Mouse (Mus musculus) liver, embryonic 16.5 days (tissue): ENCODE data around the gene Iqcf6. TPM values are rescaled to one million over a fixed set of nuclear protein-coding genes. Genes with fewer than 3 reads are reported as not detected.
A peak's percentile ranks its signal among the peaks of the same experiment; 100 is the strongest.

Experiments used
- ATAC-seq: fragments of 200-750 bp; cut with Nextera tagmentation; 2 replicates; pipeline ENCODE4 v1.8.0; 2017; ENCODE audit warnings: low read depth, mild to moderate bottlenecking, moderate number of reproducible peaks, moderate library complexity
- H3K27ac ChIP-seq: fragments of 300-500 bp; sonication (generic); 2 replicates; pipeline ENCODE4 v1.5.1; 2014; ENCODE audit warnings: mild to moderate bottlenecking, low read length
- H3K27me3 ChIP-seq: fragments of 300-500 bp; sonication (generic); 2 replicates; pipeline ENCODE4 v1.6.1; 2014; ENCODE audit warnings: low read depth, low read length, mixed read lengths; ENCODE audit not compliant: control insufficient read depth, insufficient read depth
- H3K36me3 ChIP-seq: fragments of 300-500 bp; sonication (generic); 2 replicates; pipeline ENCODE4 v1.6.1; 2014; ENCODE audit warnings: mild to moderate bottlenecking; ENCODE audit not compliant: control insufficient read depth, insufficient read depth
- H3K4me1 ChIP-seq: fragments of 300-500 bp; sonication (generic); 2 replicates; pipeline ENCODE4 v1.6.1; 2014; ENCODE audit warnings: low read depth, low read length, mixed read lengths; ENCODE audit not compliant: control insufficient read depth
- H3K4me2 ChIP-seq: fragments of 300-500 bp; sonication (generic); 2 replicates; pipeline ENCODE4 v1.6.1; 2014; ENCODE audit warnings: low read depth, low read length, mixed read lengths
- H3K4me3 ChIP-seq: fragments of 300-500 bp; sonication (generic); 2 replicates; pipeline ENCODE4 v1.5.1; 2014; ENCODE audit warnings: low read depth, mild to moderate bottlenecking, low read length
- H3K9ac ChIP-seq: fragments of 300-500 bp; sonication (generic); 2 replicates; pipeline ENCODE4 v1.6.1; 2014; ENCODE audit warnings: low read depth, low read length
- H3K9me3 ChIP-seq: fragments of 300-500 bp; sonication (generic); replicated peaks from 2 replicates; pipeline ENCODE4 v1.6.1; 2016; ENCODE audit warnings: low read length; ENCODE audit not compliant: control insufficient read depth
- WGBS: fragments of 180-500 bp; shearing (Covaris S2); extraction: QIAGEN DNeasy Blood & Tissue Kit; methylation state at CpG from one replicate; pipeline ENCODE4 v1.1.7; 2014; ENCODE audit not compliant: insufficient replicate concordance; 5-methylcytosine and 5-hydroxymethylcytosine counted together
- polyA plus RNA-seq: library from polyadenylated mRNA; unstranded; fragments of >200 nt; fragmentation: Nextera tagmentation; extraction: Ambion mirVana; gene quantifications from 2 replicates; pipeline ENCODE4 v1.2.1, GENCODE M21; 2015

The Iqcf6 gene
- polyA plus RNA-seq, 1 experiment from 2014 or later = not detected

DNA sequence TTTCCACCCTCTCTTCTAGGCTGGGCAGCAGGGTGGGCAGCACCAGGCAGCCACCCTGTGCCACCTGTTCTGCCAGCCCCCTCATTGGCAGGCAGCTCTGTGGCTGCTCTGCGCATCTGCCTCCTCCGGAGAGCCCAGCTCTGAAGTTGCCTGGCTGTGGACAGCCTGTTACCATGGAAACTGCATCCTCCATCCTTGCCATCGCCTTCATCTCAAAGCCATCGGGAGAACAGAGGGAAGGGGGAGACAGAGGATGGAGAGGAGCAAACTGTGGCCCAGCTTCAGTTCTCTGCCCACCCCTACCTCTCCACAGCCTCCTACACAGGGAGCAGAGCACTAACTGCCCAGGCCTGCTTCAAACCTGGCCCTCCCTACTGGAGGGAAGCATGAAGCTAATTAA is 38.1 kb downstream of the Iqcf6 start:
- no peaks in the 10 kb centered on the region for H3K4me1 ChIP-seq
- H3K4me3 ChIP-seq = no peak overlapping the region
- no peaks in the 10 kb centered on the region for H3K9me3 ChIP-seq
- no peak overlapping the region for H3K9ac ChIP-seq
- no peak overlapping the region for H3K27ac ChIP-seq
- no peaks in the 10 kb centered on the region for H3K27me3 ChIP-seq
- no peak overlapping the region for H3K4me2 ChIP-seq
- peaks cover 4% of the 10 kb centered on the region; the same call in 1 of the 2 replicates for H3K36me3 ChIP-seq
- no peak for ATAC-seq
- 72% methylated on average over 4 of the region's 4 CpGs for whole genome bisulfite sequencing

DNA sequence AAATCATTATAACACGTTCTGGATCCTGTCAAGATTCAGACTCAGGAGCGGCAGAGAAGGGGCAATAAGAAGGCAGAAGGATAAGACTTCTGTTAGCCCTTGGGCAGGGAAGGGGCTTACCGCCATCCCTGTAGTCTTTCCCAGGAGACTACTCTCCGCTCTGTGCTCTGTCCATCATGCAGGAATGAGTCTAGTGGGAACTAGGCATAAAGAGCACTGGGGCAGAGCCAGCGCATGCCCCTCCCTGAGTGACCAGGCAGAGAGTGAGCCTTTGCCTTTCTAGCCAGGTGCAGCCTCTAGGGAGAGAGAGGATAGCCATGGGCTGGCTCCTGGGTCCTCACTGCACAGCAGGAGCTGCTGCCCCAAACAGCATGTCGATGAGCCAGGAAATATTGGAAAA is 38.5 kb downstream of the Iqcf6 start:
- H3K36me3 ChIP-seq = peaks cover 4% of the 10 kb centered on the region; the same call in 1 of the 2 replicates
- no peak overlapping the region for H3K4me2 ChIP-seq
- no peak overlapping the region for H3K27ac ChIP-seq
- no peaks in the 10 kb centered on the region for H3K27me3 ChIP-seq
- no peak for ATAC-seq
- no peaks in the 10 kb centered on the region for H3K9me3 ChIP-seq
- H3K4me1 ChIP-seq = no peaks in the 10 kb centered on the region
- no peak overlapping the region for H3K9ac ChIP-seq
- 73% methylated on average over 6 of the region's 6 CpGs for WGBS
- H3K4me3 ChIP-seq = no peak overlapping the region

DNA sequence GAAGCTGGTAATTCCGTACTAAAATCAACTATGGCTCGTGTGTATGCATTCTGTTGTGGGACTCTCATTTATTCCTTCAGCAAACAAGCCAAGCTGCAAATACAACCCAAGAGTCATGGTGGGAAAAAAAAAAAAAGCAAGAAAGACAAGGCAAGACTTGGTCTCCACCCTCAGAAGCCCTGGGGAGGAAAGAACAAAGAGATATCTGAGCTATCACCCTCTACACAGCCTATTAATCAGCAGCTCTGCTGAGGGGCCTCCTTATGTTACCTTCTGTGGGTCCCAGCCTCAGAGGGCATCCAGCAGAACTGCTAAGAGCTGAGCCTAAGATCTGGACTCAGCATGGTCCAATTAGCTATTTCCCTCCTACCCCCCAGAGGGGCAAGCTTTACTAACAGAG is 47.5 kb downstream of the Iqcf6 start:
- Histone ChIP-seq H3K9me3 (no peaks in the 10 kb centered on the region), H3K4me2 (no peak overlapping the region), H3K9ac (no peak overlapping the region), H3K27me3 (no peaks in the 10 kb centered on the region), H3K4me3 (no peak overlapping the region), H3K27ac (no peak overlapping the region), H3K4me1 (peaks cover 9% of the 10 kb centered on the region), H3K36me3 (no peaks in the 10 kb centered on the region)
- ATAC-seq = peak; percentile 38; the same call in 1 of the 2 replicates
- WGBS = 77% methylated on average over 2 of the region's 2 CpGs

DNA sequence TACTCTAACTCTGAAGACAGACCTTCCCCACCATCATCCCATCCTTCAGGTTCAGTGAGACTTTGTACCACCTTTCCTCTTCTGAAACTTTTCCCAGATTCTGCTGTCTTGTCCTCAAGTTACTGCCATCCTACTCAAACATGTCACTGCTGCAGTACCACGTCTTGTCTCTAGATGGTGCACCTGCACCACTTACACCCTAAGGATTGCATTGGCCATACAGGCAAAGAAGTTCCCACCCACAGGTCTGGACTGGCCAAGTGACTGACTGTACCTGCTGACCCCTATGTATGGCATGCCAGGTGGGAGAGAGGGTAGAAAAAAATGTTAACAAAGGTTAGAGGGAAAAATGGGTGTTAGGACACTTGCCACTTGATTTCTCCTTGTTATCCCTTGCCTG is 49.1 kb downstream of the Iqcf6 start:
- 2% methylated on average over 1 of the region's 1 CpGs for WGBS
- Histone ChIP-seq H3K9ac (no peak overlapping the region), H3K27ac (no peak overlapping the region), H3K9me3 (no peaks in the 10 kb centered on the region), H3K36me3 (no peaks in the 10 kb centered on the region), H3K4me2 (no peak overlapping the region), H3K27me3 (no peaks in the 10 kb centered on the region), H3K4me3 (no peak overlapping the region), H3K4me1 (peaks cover 9% of the 10 kb centered on the region)
- ATAC-seq = peak; percentile 49; the same call in 1 of the 2 replicates

DNA sequence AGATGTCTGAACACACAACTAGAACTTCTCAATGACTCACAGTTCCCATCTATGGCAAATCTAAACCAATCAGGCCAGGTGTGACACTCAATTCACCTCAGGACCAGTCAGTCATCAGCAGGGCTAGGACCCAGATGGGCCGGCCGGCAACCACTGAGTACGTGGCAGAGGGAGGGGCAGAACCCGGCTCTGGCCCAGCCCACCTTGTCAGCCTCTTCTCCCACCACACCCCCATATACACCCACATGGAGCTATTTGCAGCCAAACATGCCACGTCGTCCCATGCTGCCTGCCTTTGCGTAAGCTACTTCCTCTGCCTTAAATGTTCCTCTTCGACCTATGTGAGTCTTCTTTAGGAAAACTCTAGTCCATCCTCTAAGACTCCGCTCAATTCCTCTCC is 49.6 kb downstream of the Iqcf6 start:
- ATAC-seq = no peak
- no peaks in the 10 kb centered on the region for H3K36me3 ChIP-seq
- H3K4me2 ChIP-seq = no peak overlapping the region
- peaks cover 9% of the 10 kb centered on the region for H3K4me1 ChIP-seq
- no peaks in the 10 kb centered on the region for H3K9me3 ChIP-seq
- no peak overlapping the region for H3K4me3 ChIP-seq
- H3K27me3 ChIP-seq = no peaks in the 10 kb centered on the region
- 60% methylated on average over 9 of the region's 9 CpGs for WGBS
- no peak overlapping the region for H3K9ac ChIP-seq
- H3K27ac ChIP-seq = no peak overlapping the region

DNA sequence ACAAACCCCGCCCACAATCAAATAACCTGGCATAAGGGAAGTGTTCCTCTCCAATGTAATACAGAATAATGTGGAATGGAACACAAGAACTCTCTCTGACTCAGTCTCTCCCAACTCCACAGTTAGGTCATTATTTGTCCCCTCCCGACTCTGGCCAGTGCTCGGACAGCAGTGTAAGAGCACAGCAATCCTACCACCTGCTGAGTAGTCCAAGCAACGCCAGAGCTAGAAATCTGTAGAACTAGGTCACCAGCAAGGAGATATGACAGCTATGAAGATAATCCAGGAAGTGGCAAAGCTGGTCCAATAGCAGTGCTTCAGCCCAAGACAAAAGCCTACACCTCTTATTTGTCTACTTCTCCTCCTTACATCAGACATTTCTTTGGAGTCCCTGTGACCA is 50.2 kb downstream of the Iqcf6 start:
- peaks cover 9% of the 10 kb centered on the region for H3K4me1 ChIP-seq
- H3K27ac ChIP-seq = no peak overlapping the region
- ATAC-seq = no peak
- H3K27me3 ChIP-seq = no peaks in the 10 kb centered on the region
- no peak overlapping the region for H3K9ac ChIP-seq
- no peaks in the 10 kb centered on the region for H3K9me3 ChIP-seq
- no peaks in the 10 kb centered on the region; the same call in 1 of the 2 replicates for H3K36me3 ChIP-seq
- no peak overlapping the region for H3K4me2 ChIP-seq
- WGBS = 66% methylated on average over 4 of the region's 4 CpGs
- no peak overlapping the region for H3K4me3 ChIP-seq

Other genes starting within 250 kb of the Iqcf6 start
- 452 and 501 TPM in 2 replicates for gene Rpl29, start 197.1 kb upstream of the Iqcf6 start, polyA plus RNA-seq
- 34.3 and 36.5 TPM in 2 replicates for gene Acy1, start 188.3 kb upstream of the Iqcf6 start, polyA plus RNA-seq
- gene Abhd14b, start 179.1 kb upstream of the Iqcf6 start, polyA plus RNA-seq = 31.3 and 37.5 TPM in 2 replicates
- 17.2 and 18.8 TPM in 2 replicates for gene Abhd14a, start 178.9 kb upstream of the Iqcf6 start, polyA plus RNA-seq
- gene Pcbp4, start 173.3 kb upstream of the Iqcf6 start, polyA plus RNA-seq = 5.1 and 6.0 TPM in 2 replicates
- gene Gpr62, start 160.6 kb upstream of the Iqcf6 start, polyA plus RNA-seq = 0.04 TPM in 1 of 2 replicates, not detected in the other
- 16.3 and 16.4 TPM in 2 replicates for gene Rrp9, start 150.6 kb upstream of the Iqcf6 start, polyA plus RNA-seq
- gene Parp3, start 149.6 kb upstream of the Iqcf6 start, polyA plus RNA-seq = 1.3 TPM in 2 replicates
- not detected in 2 replicates for gene Iqcf1, start 126.6 kb upstream of the Iqcf6 start, polyA plus RNA-seq
- not detected in 2 replicates for gene Iqcf5, start 112.0 kb upstream of the Iqcf6 start, polyA plus RNA-seq
- gene Iqcf3, start 65.0 kb upstream of the Iqcf6 start, polyA plus RNA-seq = not detected in 2 replicates
- not detected in 2 replicates for gene Iqcf4, start 55.6 kb upstream of the Iqcf6 start, polyA plus RNA-seq
- not detected in 2 replicates for gene Grm2, start 29.5 kb downstream of the Iqcf6 start, polyA plus RNA-seq
- 15.4 and 17.8 TPM in 2 replicates for gene Tex264, start 59.3 kb downstream of the Iqcf6 start, polyA plus RNA-seq
- gene Rad54l2, start 162.6 kb downstream of the Iqcf6 start, polyA plus RNA-seq = 1.5 TPM in 2 replicates
- 11.3 and 12.4 TPM in 2 replicates for gene Dcaf1, start 195.3 kb downstream of the Iqcf6 start, polyA plus RNA-seq